Mouse (Mus musculus) kidney, embryonic 16.5 days (tissue): ENCODE measurements at regions not wholly inside any gene's neighbourhood (a gene's known extent, or its start where the extent isn't known, plus 50 kb on each side); places are given as distances from the start of the nearest gene placed in this dataset.

ENCODE experiments used
- ATAC-seq: fragments of 200-750 bp; cut with Nextera tagmentation; 2 replicates; pipeline ENCODE4 v1.8.0; 2017; ENCODE audit warnings: moderate TSS enrichment; ENCODE audit not compliant: low FRiP score, low TSS enrichment
- H3K27ac ChIP-seq: fragments of 300-500 bp; sonication (generic); 2 replicates; pipeline ENCODE4 v1.5.1; 2014; ENCODE audit warnings: low read length
- H3K27me3 ChIP-seq: fragments of 300-500 bp; sonication (generic); 2 replicates; pipeline ENCODE4 v1.6.1; 2014; ENCODE audit warnings: low read length, control low read depth, mixed read lengths; ENCODE audit not compliant: insufficient read depth
- H3K36me3 ChIP-seq: fragments of 300-500 bp; sonication (generic); 2 replicates; pipeline ENCODE4 v1.6.1; 2014; ENCODE audit warnings: low read length, control low read depth, mixed read lengths; ENCODE audit not compliant: insufficient read depth
- H3K4me1 ChIP-seq: fragments of 300-500 bp; sonication (generic); 2 replicates; pipeline ENCODE4 v1.6.1; 2014; ENCODE audit warnings: low read length, control low read depth, mixed read lengths; ENCODE audit not compliant: insufficient read depth
- H3K4me2 ChIP-seq: fragments of 300-500 bp; sonication (generic); replicated peaks from 2 replicates; pipeline ENCODE4 v1.6.1; 2014; ENCODE audit warnings: low read depth, low read length
- H3K4me3 ChIP-seq: fragments of 300-500 bp; sonication (generic); 2 replicates; pipeline ENCODE4 v1.5.1; 2014; ENCODE audit warnings: mild to moderate bottlenecking, low read length
- H3K9ac ChIP-seq: fragments of 300-500 bp; sonication (generic); replicated peaks from 2 replicates; pipeline ENCODE4 v1.6.1; 2014; ENCODE audit warnings: low read length
- H3K9me3 ChIP-seq: fragments of 300-500 bp; sonication (generic); 2 replicates; pipeline ENCODE4 v1.6.1; 2016; ENCODE audit warnings: low read length, control low read depth
- WGBS: fragments of 180-500 bp; shearing (Covaris S2); extraction: QIAGEN DNeasy Blood & Tissue Kit; methylation state at CpG from one replicate; pipeline ENCODE4 v1.1.7; 2014; 5-methylcytosine and 5-hydroxymethylcytosine counted together

DNA sequence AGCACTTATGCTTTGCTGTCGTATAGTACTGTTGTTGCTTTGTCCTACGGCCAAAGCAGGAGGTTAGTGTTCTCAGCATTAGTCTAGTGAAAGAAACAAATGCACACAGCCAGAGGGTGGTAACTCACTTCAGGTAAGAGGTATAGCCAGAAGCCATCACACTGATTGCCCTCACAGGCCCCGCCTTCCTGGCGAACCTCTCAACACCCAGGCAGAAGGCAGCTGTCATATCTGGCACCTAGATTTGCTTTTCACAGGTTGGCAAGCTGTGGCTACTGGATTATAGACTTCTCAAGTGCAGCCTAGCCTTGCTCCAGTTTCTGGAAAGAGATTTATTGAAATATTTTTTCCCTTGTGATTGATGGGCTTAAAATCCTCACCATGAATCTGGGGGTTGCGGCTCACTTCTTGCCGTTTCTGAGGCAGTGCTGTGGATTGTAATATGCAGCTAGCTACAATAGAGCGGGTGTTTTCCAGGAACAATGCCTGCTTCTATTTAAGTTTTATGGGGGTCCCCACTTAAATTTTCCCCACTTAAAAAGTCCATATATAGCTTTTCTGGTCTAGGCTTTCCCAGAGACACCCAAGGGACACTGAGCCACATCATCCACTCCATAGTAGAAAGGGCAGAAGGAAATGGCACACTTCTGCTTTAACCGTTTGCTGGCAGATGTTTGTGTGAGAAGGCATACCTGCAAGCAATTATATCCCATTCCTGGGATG, 109.1 kb upstream of the Tmc3 start:
- Histone ChIP-seq H3K4me3 (no peak overlapping the region), H3K27ac (no peak overlapping the region), H3K9me3 (no peaks in the 10 kb centered on the region), H3K9ac (no peak overlapping the region), H3K4me1 (peaks cover 14% of the 10 kb centered on the region; the same call in 1 of the 2 replicates), H3K4me2 (no peak overlapping the region), H3K27me3 (no peaks in the 10 kb centered on the region), H3K36me3 (no peaks in the 10 kb centered on the region)
- WGBS, result 68% methylated on average over 8 of the region's 8 CpGs
- ATAC-seq, result no peak

GRCm38 (mm10) chr7:83476161-83476495, 108.6 kb upstream of the Tmc3 start:
- H3K4me2 ChIP-seq, result no peak overlapping the region
- no peak overlapping the region for H3K9ac ChIP-seq
- no peaks in the 10 kb centered on the region for H3K36me3 ChIP-seq
- H3K4me1 ChIP-seq, result peaks cover 14% of the 10 kb centered on the region; the same call in 1 of the 2 replicates
- 55% methylated on average over 3 of the region's 3 CpGs for WGBS
- no peaks in the 10 kb centered on the region for H3K9me3 ChIP-seq
- H3K4me3 ChIP-seq, result no peak overlapping the region
- ATAC-seq, result no peak
- H3K27me3 ChIP-seq, result no peaks in the 10 kb centered on the region
- no peak overlapping the region for H3K27ac ChIP-seq

GRCm38 (mm10) chr7:83476861-83477260, 107.9 kb upstream of the Tmc3 start:
- Histone ChIP-seq H3K36me3 (no peaks in the 10 kb centered on the region), H3K9me3 (no peaks in the 10 kb centered on the region), H3K27ac (no peak overlapping the region), H3K4me3 (no peak overlapping the region), H3K4me1 (peaks cover 14% of the 10 kb centered on the region; the same call in 1 of the 2 replicates), H3K27me3 (no peaks in the 10 kb centered on the region), H3K4me2 (no peak overlapping the region), H3K9ac (no peak overlapping the region)
- ATAC-seq, result no peak
- 81% methylated on average over 3 of the region's 3 CpGs for WGBS

DNA sequence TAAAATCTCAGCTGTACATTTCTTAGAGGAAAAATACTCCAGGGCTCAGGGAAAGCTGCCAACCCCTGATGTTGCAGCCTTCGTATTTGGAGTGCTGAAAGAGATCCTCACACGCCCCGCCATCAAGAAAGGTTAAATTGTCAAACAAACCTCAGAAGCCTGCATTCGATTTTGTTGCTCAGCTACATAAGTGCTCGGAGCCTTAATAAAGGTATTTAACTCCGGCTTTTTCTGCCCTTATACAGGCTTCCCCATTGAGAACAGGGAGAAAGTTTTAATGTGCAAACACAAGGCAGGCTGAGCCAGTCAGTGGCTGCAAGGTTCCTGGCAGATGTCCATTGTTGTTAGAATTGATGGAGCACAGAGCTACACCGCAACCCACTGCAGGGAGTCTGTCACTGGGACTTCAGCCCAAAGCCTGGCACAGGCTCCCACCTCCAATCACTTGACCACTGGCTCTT, 107.0 kb upstream of the Tmc3 start:
- Histone ChIP-seq H3K4me3 (no peak overlapping the region), H3K36me3 (no peaks in the 10 kb centered on the region), H3K4me2 (no peak overlapping the region), H3K9ac (no peak overlapping the region), H3K4me1 (peaks cover 18% of the 10 kb centered on the region), H3K27me3 (no peaks in the 10 kb centered on the region), H3K9me3 (no peaks in the 10 kb centered on the region), H3K27ac (no peak overlapping the region)
- WGBS, result 53% methylated on average over 7 of the region's 7 CpGs
- no peak for ATAC-seq

DNA sequence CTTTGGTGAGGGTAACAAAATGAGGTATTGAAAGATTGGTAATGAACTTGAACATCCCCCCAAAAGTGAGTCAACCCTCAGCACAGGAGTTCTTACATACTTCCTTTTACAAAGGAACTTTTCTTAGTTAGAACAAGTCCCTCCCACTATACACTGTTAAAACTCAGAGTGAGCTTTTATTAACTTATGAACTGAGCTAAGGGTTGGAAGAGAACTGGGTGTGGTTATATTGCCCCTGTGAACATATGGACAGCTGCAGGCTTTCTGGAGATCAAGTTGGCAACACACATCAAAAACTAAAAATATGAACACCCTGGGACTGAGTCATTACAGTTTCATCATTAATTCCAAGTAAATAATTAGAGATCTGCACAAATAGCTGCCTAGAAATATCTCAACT, 103.1 kb upstream of the Tmc3 start:
- no peak for ATAC-seq
- Histone ChIP-seq H3K27ac (no peak overlapping the region), H3K9ac (no peak overlapping the region), H3K36me3 (no peaks in the 10 kb centered on the region), H3K4me3 (no peak overlapping the region), H3K27me3 (no peaks in the 10 kb centered on the region), H3K4me1 (peaks cover 17% of the 10 kb centered on the region), H3K4me2 (no peak overlapping the region), H3K9me3 (no peaks in the 10 kb centered on the region)

DNA sequence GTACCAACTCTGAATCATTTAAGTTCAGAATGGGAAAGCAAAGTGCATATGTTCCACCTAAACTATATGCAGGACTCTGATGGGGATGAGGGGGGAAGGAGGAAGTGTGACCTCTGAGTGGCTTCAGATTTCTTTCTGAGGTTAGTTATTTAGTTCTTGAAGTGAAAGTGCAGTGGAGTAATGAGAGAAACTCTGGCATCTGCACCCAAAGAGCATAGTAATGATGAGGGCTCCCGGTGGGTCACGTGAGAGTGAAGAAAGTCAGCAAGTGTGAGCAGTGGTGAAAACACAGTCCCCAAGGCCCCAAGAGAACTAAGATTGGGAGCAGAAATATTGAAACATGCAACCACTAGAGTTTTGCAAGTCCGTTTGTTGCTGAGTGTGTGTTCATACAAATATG, 102.5 kb upstream of the Tmc3 start:
- Histone ChIP-seq H3K9me3 (no peaks in the 10 kb centered on the region), H3K4me2 (no peak overlapping the region), H3K4me3 (no peak overlapping the region), H3K36me3 (no peaks in the 10 kb centered on the region), H3K27me3 (no peaks in the 10 kb centered on the region), H3K9ac (no peak overlapping the region), H3K4me1 (peaks cover 17% of the 10 kb centered on the region), H3K27ac (no peak overlapping the region; the same call in 1 of the 2 replicates)
- WGBS, result 71% methylated on average over 3 of the region's 3 CpGs
- ATAC-seq, result no peak

GRCm38 (mm10) chr7:83482671-83483304, 101.9 kb upstream of the Tmc3 start:
- Histone ChIP-seq H3K4me3 (no peak overlapping the region), H3K9ac (no peak overlapping the region), H3K9me3 (no peaks in the 10 kb centered on the region), H3K27me3 (no peaks in the 10 kb centered on the region), H3K4me2 (no peak overlapping the region), H3K27ac (no peak overlapping the region; the same call in 1 of the 2 replicates), H3K4me1 (peaks cover 16% of the 10 kb centered on the region), H3K36me3 (no peaks in the 10 kb centered on the region)
- 39% methylated on average over 7 of the region's 7 CpGs for WGBS
- ATAC-seq, result peak; percentile 59; the same call in 1 of the 2 replicates

DNA sequence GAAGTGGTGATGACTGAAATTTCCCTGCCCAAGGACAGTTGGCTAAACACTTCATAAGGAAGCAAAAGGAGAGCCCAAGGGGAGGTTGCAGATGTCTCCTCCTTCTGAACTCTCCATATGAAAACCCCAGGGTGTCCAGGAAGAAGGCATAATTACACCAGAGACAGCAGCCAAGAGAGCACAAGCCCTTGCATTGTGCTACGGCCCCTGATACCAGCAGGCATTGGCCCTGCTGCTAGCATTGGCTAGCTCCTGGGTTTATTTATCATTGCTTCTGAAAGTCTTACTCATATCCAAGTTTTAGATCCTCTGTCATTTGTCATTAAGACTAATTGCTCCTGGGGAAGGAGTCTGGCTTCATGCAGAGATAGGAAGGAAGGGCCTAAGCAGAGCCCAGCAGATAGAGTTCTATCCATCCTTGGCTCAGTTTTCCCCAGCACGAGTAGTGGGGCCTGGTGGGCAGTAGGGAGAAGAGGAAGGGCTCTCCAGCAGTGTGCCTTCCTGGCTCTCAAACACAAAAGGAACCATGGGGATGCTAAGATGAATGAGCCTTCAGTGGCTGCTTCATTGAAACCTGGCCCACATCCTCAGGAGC, 98.5 kb upstream of the Tmc3 start:
- Histone ChIP-seq H3K27ac (no peak overlapping the region), H3K4me3 (no peak overlapping the region), H3K36me3 (no peaks in the 10 kb centered on the region), H3K27me3 (no peaks in the 10 kb centered on the region), H3K4me2 (no peak overlapping the region), H3K9ac (no peak overlapping the region), H3K4me1 (peaks cover 12% of the 10 kb centered on the region), H3K9me3 (no peaks in the 10 kb centered on the region)
- WGBS, result 62% methylated on average over 2 of the region's 2 CpGs
- no peak for ATAC-seq

- Histone ChIP-seq H3K9me3 (no peaks in the 10 kb centered on the region), H3K4me3 (no peak overlapping the region), H3K27ac (no peak overlapping the region), H3K4me1 (no peaks in the 10 kb centered on the region), H3K27me3 (no peaks in the 10 kb centered on the region), H3K36me3 (no peaks in the 10 kb centered on the region), H3K4me2 (no peak overlapping the region), H3K9ac (no peak overlapping the region)
- ATAC-seq, result no peak; the same call in 1 of the 2 replicates
- 79% methylated on average over 1 of the region's 1 CpGs for WGBS
Measured at GRCm38 (mm10) chr7:83489790-83490189, 94.9 kb upstream of the Tmc3 start.
